Mouse (Mus musculus): ENCODE results near the gene Ss18l2. TPM values are rescaled to one million over a fixed set of nuclear protein-coding genes. Genes with fewer than 3 reads are reported as not detected.

Gene Ss18l2
- polyA plus RNA-seq, 1 experiment from 2014 or later = 114 TPM

DNA sequence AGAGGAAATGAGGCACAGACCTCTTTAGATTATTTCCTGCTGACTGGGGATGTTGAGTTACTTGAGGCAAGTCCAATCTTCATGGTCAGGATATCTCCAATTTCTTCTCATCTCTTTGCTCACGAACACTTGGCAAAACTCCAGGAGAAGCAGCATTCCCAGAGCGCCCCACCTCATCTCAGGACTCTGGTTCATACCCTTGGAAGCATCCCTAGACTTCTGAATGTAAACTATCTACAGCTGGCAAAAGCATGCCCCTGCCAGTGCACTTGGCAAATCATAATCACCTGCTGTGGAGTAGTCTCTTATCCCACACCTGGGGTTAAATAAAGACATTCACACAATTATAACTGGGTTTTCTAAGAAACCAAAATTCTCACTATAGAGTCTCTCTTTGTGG is 6.9 kb downstream of the Ss18l2 start:
- no peaks in the 10 kb centered on the region for H3K27me3 ChIP-seq (ENCODE audit: insufficient read depth, low read length)
- peaks cover 21% of the 10 kb centered on the region for H3K4me1 ChIP-seq (ENCODE audit: insufficient read depth, low read length)
- no peak for ATAC-seq (ENCODE audit: low FRiP score, low TSS enrichment)
- peaks cover 5% of the 10 kb centered on the region; the same call in 1 of the 2 replicates for H3K9me3 ChIP-seq (ENCODE audit: low read length)
- WGBS = 88% methylated on average over 2 of the region's 2 CpGs
- no peak overlapping the region for H3K27ac ChIP-seq (ENCODE audit: low read length)
- H3K4me3 ChIP-seq (ENCODE audit: low read length) = no peak overlapping the region
- no peak overlapping the region for H3K9ac ChIP-seq (replicated peaks; ENCODE audit: low read length)
- H3K36me3 ChIP-seq (ENCODE audit: insufficient read depth, low read length) = peaks cover 13% of the 10 kb centered on the region; the same call in 1 of the 2 replicates
- no peak overlapping the region for H3K4me2 ChIP-seq (replicated peaks; ENCODE audit: low read depth, low read length)

- H3K4me1 ChIP-seq (ENCODE audit: insufficient read depth, low read length) = peaks cover 11% of the 10 kb centered on the region
- WGBS = 69% methylated on average over 15 of the region's 15 CpGs
- no peaks in the 10 kb centered on the region for H3K27me3 ChIP-seq (ENCODE audit: insufficient read depth, low read length)
- peak overlapping the region; percentile 78 for H3K4me2 ChIP-seq (replicated peaks; ENCODE audit: low read depth, low read length)
- H3K9me3 ChIP-seq (ENCODE audit: low read length) = peaks cover 5% of the 10 kb centered on the region; the same call in 1 of the 2 replicates
- H3K4me3 ChIP-seq (ENCODE audit: low read length) = peak overlapping the region; percentile 91
- peaks cover 4% of the 10 kb centered on the region; the same call in 1 of the 2 replicates for H3K36me3 ChIP-seq (ENCODE audit: insufficient read depth, low read length)
- peak overlapping the region; percentile 97 for H3K27ac ChIP-seq (ENCODE audit: low read length)
- H3K9ac ChIP-seq (replicated peaks; ENCODE audit: low read length) = peak overlapping the region; percentile 79
- ATAC-seq (ENCODE audit: low FRiP score, low TSS enrichment) = no peak
Observed at GRCm38 (mm10) chr9:121718070-121718705, 8.1 kb downstream of the Ss18l2 start.

DNA sequence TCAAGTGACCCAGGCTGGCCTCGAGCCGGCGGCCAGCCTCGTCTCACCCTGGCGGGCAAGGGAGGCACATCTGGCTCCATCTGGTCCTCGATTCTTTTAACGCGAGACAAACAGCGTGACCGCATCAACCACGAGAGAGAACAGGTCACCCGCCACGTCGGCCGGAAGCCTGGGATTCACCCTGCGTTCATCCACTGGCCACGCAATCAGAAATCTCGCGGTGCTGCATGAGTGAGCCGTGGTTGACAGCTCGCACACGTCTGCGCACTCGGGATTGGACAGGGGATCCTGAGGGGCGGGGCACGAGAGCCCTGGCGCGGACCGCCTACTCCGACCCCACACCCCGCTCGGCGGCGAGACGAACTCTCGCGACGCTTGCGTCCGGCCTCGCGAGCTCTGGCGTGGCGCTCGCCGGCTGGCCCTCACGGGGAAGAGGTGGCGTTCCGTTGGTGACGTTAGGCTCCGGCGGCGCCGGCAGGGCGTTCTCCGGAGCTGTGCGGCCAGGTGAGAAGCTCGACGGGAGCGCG is 8.7 kb downstream of the Ss18l2 start, which contains the start of gene Nktr:
Gene Nktr, plus strand, starts transcription at position 378 of the 527 bp plus-strand sequence.
- WGBS = under 1% methylated on average over 51 of the region's 61 CpGs
- Histone ChIP-seq H3K9ac (replicated peaks; ENCODE audit: low read length) (peak within 1 kb of the TSS; percentile 98), H3K36me3 (ENCODE audit: insufficient read depth, low read length) (0 out of 2 replicates have a peak, but pooled peaks cover under 1% of the 10 kb centered on the region), H3K4me3 (ENCODE audit: low read length) (peak within 1 kb of the TSS; percentile 91), H3K4me2 (replicated peaks; ENCODE audit: low read depth, low read length) (peak within 1 kb of the TSS; percentile 97), H3K4me1 (ENCODE audit: insufficient read depth, low read length) (peaks cover 11% of the 10 kb centered on the region), H3K9me3 (ENCODE audit: low read length) (peaks cover 5% of the 10 kb centered on the region; the same call in 1 of the 2 replicates), H3K27me3 (ENCODE audit: insufficient read depth, low read length) (no peaks in the 10 kb centered on the region), H3K27ac (ENCODE audit: low read length) (peak within 1 kb of the TSS; percentile 97)
- ATAC-seq (ENCODE audit: low FRiP score, low TSS enrichment) = peak; percentile 99

DNA sequence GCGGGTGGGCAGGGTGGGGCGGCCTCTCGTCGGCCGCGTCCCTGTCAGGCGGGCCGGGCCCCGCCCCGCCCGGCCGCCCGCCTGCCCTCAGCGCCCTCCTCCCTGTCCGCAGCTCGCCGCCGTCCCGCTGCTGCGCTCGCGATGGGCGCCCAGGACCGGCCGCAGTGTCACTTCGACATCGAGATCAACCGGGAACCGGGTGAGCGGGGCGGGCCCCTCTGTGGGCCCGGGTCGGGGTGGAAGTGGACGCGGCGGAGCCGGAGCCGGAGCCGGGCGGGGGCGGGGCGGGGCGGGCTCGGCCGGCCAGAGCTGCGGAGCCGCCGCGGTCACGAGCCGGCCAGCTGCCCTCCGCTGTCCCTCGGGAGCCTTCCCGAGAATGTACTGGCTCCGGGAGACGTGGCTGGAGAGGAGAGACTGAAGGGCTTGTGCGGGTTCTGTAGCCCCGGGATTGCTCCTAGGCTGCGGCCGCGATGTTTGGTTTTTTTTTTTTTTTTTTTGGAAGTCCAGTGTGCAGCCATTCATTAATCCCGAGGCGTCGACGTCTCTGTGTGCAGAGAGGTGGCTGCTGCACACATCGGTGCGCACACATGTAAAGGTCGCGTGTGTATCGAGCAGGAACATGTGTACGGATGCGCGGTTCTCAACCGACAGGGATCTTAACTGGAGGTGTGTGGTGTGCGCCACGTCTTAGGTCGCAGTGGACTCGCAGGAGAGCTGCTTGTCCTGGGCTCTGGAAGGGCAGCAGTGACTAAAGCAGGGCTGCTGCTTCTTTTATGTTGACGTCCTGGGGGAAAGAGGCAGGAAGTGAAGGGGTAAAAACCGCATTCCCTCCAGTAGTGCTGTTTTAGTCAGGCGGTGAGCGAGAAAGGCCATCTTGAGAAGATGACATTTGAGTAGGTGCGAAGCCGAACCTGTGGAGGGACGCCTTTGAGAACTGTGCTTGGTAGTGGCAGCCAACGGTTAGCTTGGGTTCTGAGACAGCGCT is 9.5 kb downstream of the Ss18l2 start:
- peak overlapping the region; percentile 98 for H3K9ac ChIP-seq (replicated peaks; ENCODE audit: low read length)
- peak overlapping the region; percentile 97 for H3K4me2 ChIP-seq (replicated peaks; ENCODE audit: low read depth, low read length)
- peaks cover 11% of the 10 kb centered on the region for H3K4me1 ChIP-seq (ENCODE audit: insufficient read depth, low read length)
- ATAC-seq (ENCODE audit: low FRiP score, low TSS enrichment) = peak; percentile 85
- peak overlapping the region; percentile 91 for H3K4me3 ChIP-seq (ENCODE audit: low read length)
- no peaks in the 10 kb centered on the region for H3K27me3 ChIP-seq (ENCODE audit: insufficient read depth, low read length)
- H3K36me3 ChIP-seq (ENCODE audit: insufficient read depth, low read length) = no peaks in the 10 kb centered on the region
- H3K27ac ChIP-seq (ENCODE audit: low read length) = peak overlapping the region; percentile 97
- under 1% methylated on average over 65 of the region's 87 CpGs for WGBS
- H3K9me3 ChIP-seq (ENCODE audit: low read length) = peaks cover 5% of the 10 kb centered on the region; the same call in 1 of the 2 replicates

- Histone ChIP-seq H3K4me3 (ENCODE audit: low read length) (no peak overlapping the region), H3K27ac (ENCODE audit: low read length) (no peak overlapping the region), H3K4me1 (ENCODE audit: insufficient read depth, low read length) (no peaks in the 10 kb centered on the region), H3K4me2 (replicated peaks; ENCODE audit: low read depth, low read length) (no peak overlapping the region), H3K27me3 (ENCODE audit: insufficient read depth, low read length) (no peaks in the 10 kb centered on the region), H3K9me3 (ENCODE audit: low read length) (no peaks in the 10 kb centered on the region), H3K9ac (replicated peaks; ENCODE audit: low read length) (no peak overlapping the region), H3K36me3 (ENCODE audit: insufficient read depth, low read length) (peaks cover 42% of the 10 kb centered on the region)
- ATAC-seq (ENCODE audit: low FRiP score, low TSS enrichment) = no peak
- 81% methylated on average over 6 of the region's 6 CpGs for WGBS
Observed at GRCm38 (mm10) chr9:121740490-121740889, 30.4 kb downstream of the Ss18l2 start.

DNA sequence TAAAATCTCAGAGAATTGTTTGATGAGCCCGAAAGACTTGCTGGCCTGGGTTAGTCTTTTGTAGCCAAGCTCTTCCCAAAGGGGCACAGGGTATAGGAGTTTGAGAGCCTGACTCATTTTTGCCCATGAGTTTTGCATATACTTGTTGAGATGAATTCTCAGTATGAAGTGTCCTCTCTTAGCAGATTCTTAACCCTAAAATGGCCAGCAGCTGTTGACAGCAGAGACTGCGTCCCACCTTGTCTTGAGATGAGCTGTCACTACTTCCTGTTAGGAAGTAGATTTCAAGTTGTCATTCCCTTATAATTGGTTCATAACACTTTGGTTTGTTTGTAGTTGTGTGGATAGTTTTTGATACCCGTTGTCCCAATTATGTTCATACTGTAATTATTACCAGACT is 31.0 kb downstream of the Ss18l2 start:
- no peak overlapping the region for H3K4me3 ChIP-seq (ENCODE audit: low read length)
- no peak overlapping the region for H3K9ac ChIP-seq (replicated peaks; ENCODE audit: low read length)
- WGBS = 94% methylated on average over 3 of the region's 3 CpGs
- no peaks in the 10 kb centered on the region for H3K27me3 ChIP-seq (ENCODE audit: insufficient read depth, low read length)
- no peaks in the 10 kb centered on the region for H3K4me1 ChIP-seq (ENCODE audit: insufficient read depth, low read length)
- no peak for ATAC-seq (ENCODE audit: low FRiP score, low TSS enrichment)
- no peaks in the 10 kb centered on the region for H3K9me3 ChIP-seq (ENCODE audit: low read length)
- no peak overlapping the region for H3K4me2 ChIP-seq (replicated peaks; ENCODE audit: low read depth, low read length)
- H3K27ac ChIP-seq (ENCODE audit: low read length) = no peak overlapping the region
- H3K36me3 ChIP-seq (ENCODE audit: insufficient read depth, low read length) = peaks cover 42% of the 10 kb centered on the region

- no peak for ATAC-seq (ENCODE audit: low FRiP score, low TSS enrichment)
- WGBS = 89% methylated on average over 8 of the region's 8 CpGs
- no peak overlapping the region for H3K9ac ChIP-seq (replicated peaks; ENCODE audit: low read length)
Observed at GRCm38 (mm10) chr9:121744051-121744450, 33.9 kb downstream of the Ss18l2 start.

GRCm38 (mm10) chr9:121752774-121753173 is 42.6 kb downstream of the Ss18l2 start:
- ATAC-seq (ENCODE audit: low FRiP score, low TSS enrichment) = no peak
- Histone ChIP-seq H3K9me3 (ENCODE audit: low read length) (no peaks in the 10 kb centered on the region), H3K27me3 (ENCODE audit: insufficient read depth, low read length) (no peaks in the 10 kb centered on the region), H3K27ac (ENCODE audit: low read length) (no peak overlapping the region), H3K4me3 (ENCODE audit: low read length) (no peak overlapping the region), H3K36me3 (ENCODE audit: insufficient read depth, low read length) (peaks cover 78% of the 10 kb centered on the region), H3K4me1 (ENCODE audit: insufficient read depth, low read length) (no peaks in the 10 kb centered on the region), H3K9ac (replicated peaks; ENCODE audit: low read length) (no peak overlapping the region), H3K4me2 (replicated peaks; ENCODE audit: low read depth, low read length) (no peak overlapping the region)
- 93% methylated on average over 9 of the region's 9 CpGs for WGBS

More at GRCm38 (mm10) chr9:121744051-121744450, 33.9 kb downstream of the Ss18l2 start:
- no peak overlapping the region for H3K27ac ChIP-seq (ENCODE audit: low read length)
- H3K27me3 ChIP-seq (ENCODE audit: insufficient read depth, low read length) = no peaks in the 10 kb centered on the region
- no peaks in the 10 kb centered on the region for H3K4me1 ChIP-seq (ENCODE audit: insufficient read depth, low read length)
- no peak overlapping the region for H3K4me2 ChIP-seq (replicated peaks; ENCODE audit: low read depth, low read length)
- H3K36me3 ChIP-seq (ENCODE audit: insufficient read depth, low read length) = peaks cover 65% of the 10 kb centered on the region
- no peaks in the 10 kb centered on the region for H3K9me3 ChIP-seq (ENCODE audit: low read length)
- H3K4me3 ChIP-seq (ENCODE audit: low read length) = no peak overlapping the region

DNA sequence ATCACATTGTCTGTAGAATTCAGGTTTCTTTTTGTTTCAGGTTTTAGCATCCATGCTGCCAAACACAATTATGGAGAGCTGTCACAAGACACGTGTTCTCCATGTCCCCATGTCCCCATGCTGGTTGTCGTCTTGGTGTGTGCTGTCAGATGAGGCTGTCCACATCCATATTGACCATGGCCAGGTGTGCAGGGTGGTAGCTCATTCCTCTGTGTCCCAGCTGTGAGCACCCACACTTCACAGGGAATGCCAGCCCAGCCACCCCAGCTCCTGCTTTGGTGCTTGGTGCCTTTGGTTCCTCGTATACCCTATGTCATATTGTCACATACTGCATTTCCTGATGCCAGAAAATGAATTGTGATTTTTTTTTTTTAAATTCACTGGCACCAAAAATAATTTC is 44.5 kb downstream of the Ss18l2 start:
- H3K36me3 ChIP-seq (ENCODE audit: insufficient read depth, low read length) = peaks cover 61% of the 10 kb centered on the region

More for the DNA sequence above, 44.5 kb downstream of the Ss18l2 start:
- no peak for ATAC-seq (ENCODE audit: low FRiP score, low TSS enrichment)
- Histone ChIP-seq H3K4me3 (ENCODE audit: low read length) (no peak overlapping the region), H3K27ac (ENCODE audit: low read length) (no peak overlapping the region), H3K4me1 (ENCODE audit: insufficient read depth, low read length) (peaks cover 10% of the 10 kb centered on the region), H3K9ac (replicated peaks; ENCODE audit: low read length) (no peak overlapping the region), H3K4me2 (replicated peaks; ENCODE audit: low read depth, low read length) (no peak overlapping the region), H3K9me3 (ENCODE audit: low read length) (no peaks in the 10 kb centered on the region), H3K27me3 (ENCODE audit: insufficient read depth, low read length) (no peaks in the 10 kb centered on the region)
- WGBS = 89% methylated on average over 3 of the region's 3 CpGs

All from kidney, embryonic 16.5 days (tissue).